Mouse (Mus musculus): ENCODE measurements around the gene Vmn1r157.
"Not testable (repeated sequence)": the region's sequence is repeated elsewhere in the genome, so short reads cannot be mapped to it uniquely, and the experiment has no call there.

The Vmn1r157 gene

DNA sequence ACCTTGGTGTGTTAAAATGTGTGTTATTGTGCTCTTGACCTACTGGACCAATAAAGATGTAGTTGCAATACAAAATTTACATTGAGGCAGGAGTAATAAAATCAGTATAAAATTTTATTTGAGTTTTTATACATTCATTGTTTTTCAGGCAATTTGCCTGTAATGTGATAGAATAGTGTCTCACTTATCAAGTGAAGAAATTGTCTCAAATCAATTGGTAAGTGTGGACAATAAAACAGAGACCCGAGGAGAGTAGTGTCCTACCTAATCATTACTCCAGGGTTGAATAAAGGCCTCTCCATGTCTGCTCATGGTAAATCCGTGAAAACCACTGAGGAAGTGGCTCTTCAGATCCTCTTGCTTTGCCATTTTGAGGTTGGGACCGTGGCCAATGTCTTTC is at the start of gene Vmn1r157:
Vmn1r157 (plus strand) TSS at position 301 of the 400 bp plus-strand sequence.
- DNase-seq (ENCODE audit: low spot score): not testable (repeated sequence)

DNA sequence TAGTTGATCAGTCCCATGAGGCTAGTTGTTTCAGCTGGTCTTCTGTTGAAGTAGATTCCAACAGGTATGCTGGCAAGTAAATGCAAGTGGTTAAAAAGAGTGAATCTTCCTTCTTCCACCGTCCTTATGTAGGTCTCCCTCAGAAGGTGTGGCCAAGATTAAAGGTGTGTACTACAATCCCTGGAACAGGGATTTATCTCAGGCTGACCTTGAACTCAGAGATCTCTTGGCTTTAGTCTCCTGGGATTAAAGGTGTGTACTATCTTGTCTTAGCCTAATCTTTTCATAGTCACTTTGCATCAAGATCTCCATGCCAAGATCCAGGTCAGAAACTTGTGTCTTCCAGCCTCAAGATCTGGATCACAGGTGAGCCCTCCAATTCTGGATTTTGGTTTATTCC is 41.9 kb upstream of the Vmn1r157 start, which contains the start of gene Gm4567:
Gm4567 (minus strand) TSS at position 101 of the 400 bp plus-strand sequence.
- DNase-seq (ENCODE audit: low spot score): not testable (repeated sequence)

DNA sequence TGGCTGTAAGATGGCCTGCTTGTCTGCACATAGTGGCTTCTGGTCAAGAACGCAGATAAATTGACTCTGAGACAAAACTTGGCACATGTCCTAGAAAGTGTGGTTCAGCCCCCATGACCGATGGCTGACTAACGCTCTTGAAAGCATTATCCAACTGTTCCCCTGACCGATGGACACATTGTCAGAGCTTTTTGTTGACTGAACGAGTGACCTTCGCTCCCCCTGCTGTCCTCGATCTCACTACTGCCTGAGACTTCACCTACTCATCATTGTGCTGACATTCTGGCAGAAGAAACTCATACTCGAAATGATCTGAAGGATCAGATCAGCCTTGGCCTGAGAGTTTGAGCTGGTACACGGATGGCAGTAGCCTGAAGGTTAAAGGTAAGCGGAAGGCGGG is 14.5 kb downstream of the Vmn1r157 start:
- DNase-seq (ENCODE audit: low spot score): not testable (repeated sequence)

DNA sequence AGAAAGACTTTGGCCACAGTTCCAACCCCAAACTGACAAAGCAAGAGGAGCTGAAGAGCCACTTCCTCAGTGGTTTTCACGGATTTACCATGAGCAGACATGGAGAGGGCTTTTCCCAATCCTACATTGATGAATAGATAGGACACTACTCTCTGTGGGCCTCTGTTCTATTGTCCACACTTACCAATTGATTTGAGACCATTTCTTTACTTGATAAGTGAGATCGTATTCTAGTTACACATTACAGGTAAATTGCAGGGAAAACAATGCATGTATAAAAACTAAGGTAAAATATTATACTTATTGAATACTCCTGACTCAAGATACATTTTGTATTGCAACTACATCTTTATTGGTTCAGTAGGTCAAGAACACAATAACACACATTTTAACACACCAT is 29.2 kb downstream of the Vmn1r157 start, which contains the start of gene Vmn1r158:
Vmn1r158 (minus strand) TSS at position 101 of the 400 bp plus-strand sequence.
- DNase-seq (ENCODE audit: low spot score): not testable (repeated sequence)
